Mouse (Mus musculus): Measurements from ENCODE around the gene Mxra7. TPM values are rescaled to one million over a fixed set of nuclear protein-coding genes. Genes with fewer than 3 reads are reported as not detected.
A peak's percentile ranks its signal among the peaks of the same experiment; 100 is the strongest.

Gene Mxra7
- polyA plus RNA-seq, 1 experiment from 2014 or later = 1.3 TPM

GRCm38 (mm10) chr11:116816769-116817168 lies 11.1 kb downstream of the Mxra7 start:
- no peak overlapping the region for H3K27ac ChIP-seq (replicated peaks)
- no peak for ATAC-seq (ENCODE audit: insufficient read depth)
- 60% methylated on average over 5 of the region's 5 CpGs for WGBS (ENCODE audit: insufficient replicate concordance)
- H3K36me3 ChIP-seq (replicated peaks) = no peaks in the 10 kb centered on the region
- H3K9ac ChIP-seq = no peak overlapping the region
- H3K27me3 ChIP-seq = no peaks in the 10 kb centered on the region
- H3K4me3 ChIP-seq (replicated peaks) = no peak overlapping the region
- peaks cover 4% of the 10 kb centered on the region; the same call in 1 of the 2 replicates for H3K4me1 ChIP-seq (replicated peaks)
- H3K9me3 ChIP-seq (replicated peaks) = no peaks in the 10 kb centered on the region
- no peak overlapping the region for H3K4me2 ChIP-seq

GRCm38 (mm10) chr11:116814884-116815415 lies 12.9 kb downstream of the Mxra7 start:
- H3K9me3 ChIP-seq (replicated peaks) = no peaks in the 10 kb centered on the region
- H3K9ac ChIP-seq = no peak overlapping the region
- H3K27ac ChIP-seq (replicated peaks) = no peak overlapping the region
- H3K4me2 ChIP-seq = no peak overlapping the region
- no peak for ATAC-seq (ENCODE audit: insufficient read depth)
- H3K4me1 ChIP-seq (replicated peaks) = peaks cover 15% of the 10 kb centered on the region
- H3K27me3 ChIP-seq = peaks cover 13% of the 10 kb centered on the region
- no peaks in the 10 kb centered on the region for H3K36me3 ChIP-seq (replicated peaks)
- 44% methylated on average over 7 of the region's 7 CpGs for WGBS (ENCODE audit: insufficient replicate concordance)
- no peak overlapping the region for H3K4me3 ChIP-seq (replicated peaks)

- H3K4me3 ChIP-seq (replicated peaks) = no peak overlapping the region
- H3K27me3 ChIP-seq = peaks cover 13% of the 10 kb centered on the region
- no peak overlapping the region for H3K9ac ChIP-seq
- no peak for ATAC-seq (ENCODE audit: insufficient read depth)
- no peaks in the 10 kb centered on the region for H3K9me3 ChIP-seq (replicated peaks)
- H3K27ac ChIP-seq (replicated peaks) = no peak overlapping the region
- no peak overlapping the region for H3K4me2 ChIP-seq
- no peaks in the 10 kb centered on the region for H3K36me3 ChIP-seq (replicated peaks)
- WGBS (ENCODE audit: insufficient replicate concordance) = 43% methylated on average over 20 of the region's 20 CpGs
- H3K4me1 ChIP-seq (replicated peaks) = peaks cover 15% of the 10 kb centered on the region
Observed at GRCm38 (mm10) chr11:116814076-116814883, 13.6 kb downstream of the Mxra7 start.

GRCm38 (mm10) chr11:116813610-116814009 lies 14.2 kb downstream of the Mxra7 start:
- Histone ChIP-seq H3K4me1 (replicated peaks) (peaks cover 15% of the 10 kb centered on the region), H3K36me3 (replicated peaks) (no peaks in the 10 kb centered on the region), H3K9ac (no peak overlapping the region), H3K9me3 (replicated peaks) (no peaks in the 10 kb centered on the region), H3K4me2 (no peak overlapping the region), H3K27me3 (peaks cover 13% of the 10 kb centered on the region), H3K4me3 (replicated peaks) (no peak overlapping the region), H3K27ac (replicated peaks) (no peak overlapping the region)
- WGBS (ENCODE audit: insufficient replicate concordance) = 75% methylated on average over 13 of the region's 13 CpGs
- no peak for ATAC-seq (ENCODE audit: insufficient read depth)

GRCm38 (mm10) chr11:116812793-116813529 lies 14.9 kb downstream of the Mxra7 start:
- Histone ChIP-seq H3K27me3 (peaks cover 13% of the 10 kb centered on the region), H3K36me3 (replicated peaks) (no peaks in the 10 kb centered on the region), H3K9me3 (replicated peaks) (no peaks in the 10 kb centered on the region), H3K4me2 (no peak overlapping the region), H3K9ac (no peak overlapping the region), H3K4me3 (replicated peaks) (no peak overlapping the region), H3K27ac (replicated peaks) (no peak overlapping the region), H3K4me1 (replicated peaks) (peaks cover 15% of the 10 kb centered on the region)
- WGBS (ENCODE audit: insufficient replicate concordance) = 67% methylated on average over 21 of the region's 21 CpGs
- ATAC-seq (ENCODE audit: insufficient read depth) = no peak

GRCm38 (mm10) chr11:116810983-116811901 lies 16.6 kb downstream of the Mxra7 start:
- no peaks in the 10 kb centered on the region for H3K36me3 ChIP-seq (replicated peaks)
- peaks cover 13% of the 10 kb centered on the region for H3K27me3 ChIP-seq
- no peak overlapping the region for H3K9ac ChIP-seq
- H3K4me2 ChIP-seq = peak overlapping the region; percentile 61
- H3K9me3 ChIP-seq (replicated peaks) = no peaks in the 10 kb centered on the region
- 5% methylated on average over 31 of the region's 32 CpGs for WGBS (ENCODE audit: insufficient replicate concordance)
- no peak overlapping the region for H3K27ac ChIP-seq (replicated peaks)
- H3K4me1 ChIP-seq (replicated peaks) = peaks cover 15% of the 10 kb centered on the region
- ATAC-seq (ENCODE audit: insufficient read depth) = peak; percentile 46; the same call in 1 of the 2 replicates
- H3K4me3 ChIP-seq (replicated peaks) = peak overlapping the region; percentile 18; the same call in 1 of the 2 replicates

- ATAC-seq (ENCODE audit: insufficient read depth) = no peak
Observed at GRCm38 (mm10) chr11:116810528-116810927, 17.3 kb downstream of the Mxra7 start.

GRCm38 (mm10) chr11:116809520-116809919 lies 18.3 kb downstream of the Mxra7 start:
- Histone ChIP-seq H3K27me3 (peaks cover 13% of the 10 kb centered on the region), H3K4me3 (replicated peaks) (no peak overlapping the region), H3K36me3 (replicated peaks) (no peaks in the 10 kb centered on the region), H3K4me2 (no peak overlapping the region), H3K4me1 (replicated peaks) (peaks cover 13% of the 10 kb centered on the region), H3K9me3 (replicated peaks) (no peaks in the 10 kb centered on the region), H3K9ac (no peak overlapping the region), H3K27ac (replicated peaks) (no peak overlapping the region)
- WGBS (ENCODE audit: insufficient replicate concordance) = 57% methylated on average over 8 of the region's 8 CpGs
- ATAC-seq (ENCODE audit: insufficient read depth) = no peak

More at GRCm38 (mm10) chr11:116810528-116810927, 17.3 kb downstream of the Mxra7 start:
- H3K9ac ChIP-seq = no peak overlapping the region
- no peak overlapping the region for H3K4me3 ChIP-seq (replicated peaks)
- H3K27me3 ChIP-seq = peaks cover 13% of the 10 kb centered on the region
- peaks cover 15% of the 10 kb centered on the region for H3K4me1 ChIP-seq (replicated peaks)
- no peaks in the 10 kb centered on the region for H3K9me3 ChIP-seq (replicated peaks)
- H3K36me3 ChIP-seq (replicated peaks) = no peaks in the 10 kb centered on the region
- no peak overlapping the region for H3K4me2 ChIP-seq
- H3K27ac ChIP-seq (replicated peaks) = no peak overlapping the region
- WGBS (ENCODE audit: insufficient replicate concordance) = 62% methylated on average over 11 of the region's 11 CpGs

GRCm38 (mm10) chr11:116808811-116809395 lies 18.9 kb downstream of the Mxra7 start:
- ATAC-seq (ENCODE audit: insufficient read depth) = no peak
- Histone ChIP-seq H3K36me3 (replicated peaks) (no peaks in the 10 kb centered on the region), H3K27me3 (peaks cover 13% of the 10 kb centered on the region), H3K9me3 (replicated peaks) (no peaks in the 10 kb centered on the region), H3K27ac (replicated peaks) (no peak overlapping the region), H3K4me1 (replicated peaks) (peaks cover 11% of the 10 kb centered on the region), H3K4me3 (replicated peaks) (no peak overlapping the region), H3K9ac (no peak overlapping the region), H3K4me2 (no peak overlapping the region)
- WGBS (ENCODE audit: insufficient replicate concordance) = 69% methylated on average over 11 of the region's 11 CpGs

GRCm38 (mm10) chr11:116807938-116808606 lies 19.8 kb downstream of the Mxra7 start:
- H3K4me1 ChIP-seq (replicated peaks) = peaks cover 11% of the 10 kb centered on the region
- no peak for ATAC-seq (ENCODE audit: insufficient read depth)
- H3K9ac ChIP-seq = no peak overlapping the region
- H3K4me2 ChIP-seq = no peak overlapping the region
- WGBS (ENCODE audit: insufficient replicate concordance) = 30% methylated on average over 7 of the region's 7 CpGs
- peaks cover 13% of the 10 kb centered on the region for H3K27me3 ChIP-seq
- H3K4me3 ChIP-seq (replicated peaks) = no peak overlapping the region
- H3K27ac ChIP-seq (replicated peaks) = no peak overlapping the region
- H3K36me3 ChIP-seq (replicated peaks) = no peaks in the 10 kb centered on the region
- H3K9me3 ChIP-seq (replicated peaks) = no peaks in the 10 kb centered on the region

Data from liver, embryonic 15.5 days (tissue).